Mouse (Mus musculus) kidney, postnatal 0 days (tissue): ENCODE results near the gene Srprb. TPM values are rescaled to one million over a fixed set of nuclear protein-coding genes. Genes with fewer than 3 reads are reported as not detected.

Source experiments
- ATAC-seq: fragments of 200-750 bp; cut with Nextera tagmentation; replicated peaks from 2 replicates; pipeline ENCODE4 v1.8.0; 2017; ENCODE audit warnings: low read depth, moderate number of reproducible peaks, moderate TSS enrichment, moderate library complexity; ENCODE audit not compliant: low FRiP score
- DNase-seq: peaks from one replicate; pipeline ENCODE4 v3.0.0-alpha.2; 2016; ENCODE audit warnings: low spot score
- H3K27ac ChIP-seq: fragments of 300-500 bp; sonication (generic); 2 replicates; pipeline ENCODE4 v1.5.1; 2014; ENCODE audit warnings: mild to moderate bottlenecking
- H3K27me3 ChIP-seq: fragments of 300-500 bp; sonication (generic); 2 replicates; pipeline ENCODE4 v1.6.1; 2014; ENCODE audit warnings: low read length, mixed read lengths; ENCODE audit not compliant: insufficient read depth
- H3K36me3 ChIP-seq: fragments of 300-500 bp; sonication (generic); 2 replicates; pipeline ENCODE4 v1.6.1; 2014; ENCODE audit warnings: low read length, mixed read lengths; ENCODE audit not compliant: insufficient read depth
- H3K4me1 ChIP-seq: fragments of 300-500 bp; sonication (generic); replicated peaks from 2 replicates; pipeline ENCODE4 v1.6.1; 2014; ENCODE audit warnings: antibody characterized with exemption, low read length, mixed read lengths; ENCODE audit not compliant: insufficient read depth
- H3K4me2 ChIP-seq: fragments of 300-500 bp; sonication (generic); 2 replicates; pipeline ENCODE4 v1.6.1; 2014; ENCODE audit warnings: mild to moderate bottlenecking, low read length, moderate library complexity, mixed read lengths
- H3K4me3 ChIP-seq: fragments of 300-500 bp; sonication (generic); replicated peaks from 2 replicates; pipeline ENCODE4 v1.5.1; 2014; ENCODE audit warnings: low read depth, low read length
- H3K9ac ChIP-seq: fragments of 300-500 bp; sonication (generic); 2 replicates; pipeline ENCODE4 v1.6.1; 2014; ENCODE audit warnings: low read depth, low read length
- H3K9me3 ChIP-seq: fragments of 300-500 bp; sonication (generic); replicated peaks from 2 replicates; pipeline ENCODE4 v1.6.1; 2016; ENCODE audit warnings: low read length, inconsistent platforms, mixed read lengths
- CTCF ChIP-seq: IDR thresholded peaks from 2 replicates; pipeline ENCODE4 v1.5.1; 2016; ENCODE audit warnings: antibody characterized with exemption, low read depth, mild to moderate bottlenecking, moderate library complexity
- WGBS: fragments of 180-500 bp; shearing (Covaris S2); extraction: QIAGEN DNeasy Blood & Tissue Kit; methylation state at CpG from one replicate; pipeline ENCODE4 v1.1.7; 2014; 5-methylcytosine and 5-hydroxymethylcytosine counted together
- polyA plus RNA-seq: library from polyadenylated mRNA; unstranded; fragments of >200 nt; fragmentation: Nextera tagmentation; extraction: Ambion mirVana; gene quantifications from 2 replicates; pipeline ENCODE4 v1.2.1, GENCODE M21; 2015

Gene Srprb
- polyA plus RNA-seq, 1 experiment from 2014 or later, result 46.2 TPM

- Histone ChIP-seq H3K9me3 (no peaks in the 10 kb centered on the region), H3K36me3 (no peaks in the 10 kb centered on the region), H3K9ac (no peak overlapping the region), H3K4me3 (no peak overlapping the region), H3K4me1 (no peaks in the 10 kb centered on the region), H3K27me3 (no peaks in the 10 kb centered on the region), H3K27ac (no peak overlapping the region), H3K4me2 (no peak overlapping the region)
- WGBS, result 77% methylated on average over 13 of the region's 13 CpGs
- ATAC-seq (no peak), DNase-seq (no peak)
- TF ChIP-seq CTCF, result no peak
Observed at GRCm38 (mm10) chr9:103228370-103229003, 26.6 kb upstream of the Srprb start.

DNA sequence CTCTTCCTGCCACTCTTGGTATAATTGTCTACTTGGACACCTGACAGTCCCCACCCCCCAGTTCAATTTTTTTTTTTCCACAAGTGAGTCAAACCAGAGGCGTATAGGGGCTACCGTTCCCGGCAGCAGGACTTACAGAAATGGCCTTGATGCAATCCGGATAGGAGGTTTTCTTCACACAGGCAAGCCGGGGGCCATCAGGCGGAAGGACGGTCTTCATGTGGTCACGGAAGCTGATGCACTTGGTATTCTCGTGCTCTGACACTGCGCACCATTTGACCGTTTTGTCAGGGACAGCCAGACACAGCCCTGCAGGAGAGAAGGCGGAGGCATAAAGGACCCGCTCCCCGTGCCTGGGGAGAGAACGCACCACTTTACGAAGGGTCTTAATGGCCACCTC, 25.8 kb upstream of the Srprb start:
- H3K36me3 ChIP-seq, result no peaks in the 10 kb centered on the region
- H3K4me1 ChIP-seq, result no peaks in the 10 kb centered on the region
- H3K4me2 ChIP-seq, result no peak overlapping the region
- WGBS, result 90% methylated on average over 16 of the region's 16 CpGs
- no peak for ATAC-seq
- H3K9me3 ChIP-seq, result no peaks in the 10 kb centered on the region
- DNase-seq, result no peak
- H3K27ac ChIP-seq, result no peak overlapping the region
- TF ChIP-seq CTCF, result no peak
- no peak overlapping the region for H3K9ac ChIP-seq
- H3K4me3 ChIP-seq, result no peak overlapping the region
- H3K27me3 ChIP-seq, result no peaks in the 10 kb centered on the region

DNA sequence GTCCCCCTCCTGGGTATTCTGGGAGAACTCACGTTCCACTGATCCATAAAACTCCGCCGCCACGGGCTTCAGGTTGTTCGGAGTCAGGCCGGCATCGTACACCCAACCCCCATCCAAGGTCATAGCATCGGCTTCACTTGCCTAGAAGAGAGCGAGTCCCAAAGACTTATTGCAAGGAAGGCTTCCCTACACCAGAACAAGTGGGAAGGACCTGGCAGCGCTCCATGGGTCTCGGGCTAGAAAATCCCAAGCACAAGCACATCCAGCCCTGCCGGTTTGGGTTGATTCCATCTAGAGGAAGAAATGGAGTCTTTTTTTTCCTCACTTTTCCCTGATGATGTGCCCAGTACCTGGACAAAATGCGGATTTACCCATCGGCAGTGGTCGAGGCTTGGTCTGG, 24.9 kb upstream of the Srprb start:
- DNase-seq (no peak), ATAC-seq (no peak)
- no peaks in the 10 kb centered on the region for H3K4me1 ChIP-seq
- no peak overlapping the region for H3K4me2 ChIP-seq
- H3K27ac ChIP-seq, result no peak overlapping the region
- H3K36me3 ChIP-seq, result no peaks in the 10 kb centered on the region
- H3K4me3 ChIP-seq, result no peak overlapping the region
- WGBS, result 80% methylated on average over 15 of the region's 15 CpGs
- H3K9ac ChIP-seq, result no peak overlapping the region
- no peaks in the 10 kb centered on the region for H3K27me3 ChIP-seq
- TF ChIP-seq CTCF, result no peak
- H3K9me3 ChIP-seq, result no peaks in the 10 kb centered on the region

DNA sequence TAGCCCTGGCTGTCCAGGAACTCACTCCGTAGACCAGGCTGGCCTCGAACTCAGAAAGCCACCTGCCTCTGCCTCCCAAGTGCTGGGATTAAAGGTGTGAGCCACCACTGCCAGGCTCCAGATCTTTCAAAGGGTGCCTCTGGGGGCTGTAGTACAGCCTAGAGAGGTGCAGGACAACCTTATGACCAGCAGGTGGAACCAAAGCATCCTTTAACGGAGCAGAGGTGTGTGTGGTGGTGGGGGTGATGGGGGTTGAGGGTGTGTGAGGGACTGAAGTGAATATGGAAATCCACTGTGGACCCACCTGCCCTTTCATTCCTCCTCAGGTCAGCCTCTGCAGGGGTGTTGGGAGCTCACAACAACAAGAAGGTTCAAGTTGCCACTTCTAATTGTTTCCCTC, 23.5 kb upstream of the Srprb start:
- ATAC-seq (0 out of 2 replicates have a peak, but pooled peaks have one; percentile 31), DNase-seq (peak; percentile 25)
- no peak overlapping the region for H3K27ac ChIP-seq

GRCm38 (mm10) chr9:103224721-103225120, 22.8 kb upstream of the Srprb start:
- Histone ChIP-seq H3K36me3 (no peaks in the 10 kb centered on the region), H3K27me3 (no peaks in the 10 kb centered on the region), H3K27ac (no peak overlapping the region), H3K4me2 (no peak overlapping the region), H3K9me3 (no peaks in the 10 kb centered on the region), H3K4me1 (no peaks in the 10 kb centered on the region), H3K9ac (no peak overlapping the region), H3K4me3 (no peak overlapping the region)
- no peak for ATAC-seq
- WGBS, result 96% methylated on average over 7 of the region's 7 CpGs
- no peak for TF ChIP-seq CTCF
- no peak for DNase-seq

More for the DNA sequence above, 23.5 kb upstream of the Srprb start:
- H3K4me3 ChIP-seq, result no peak overlapping the region
- no peaks in the 10 kb centered on the region for H3K4me1 ChIP-seq
- no peaks in the 10 kb centered on the region for H3K9me3 ChIP-seq
- H3K9ac ChIP-seq, result no peak overlapping the region
- H3K27me3 ChIP-seq, result no peaks in the 10 kb centered on the region
- H3K36me3 ChIP-seq, result no peaks in the 10 kb centered on the region
- 72% methylated on average over 3 of the region's 3 CpGs for WGBS
- peak; percentile 70 for TF ChIP-seq CTCF
- H3K4me2 ChIP-seq, result no peak overlapping the region

GRCm38 (mm10) chr9:103214281-103214680, 12.3 kb upstream of the Srprb start:
- no peak for TF ChIP-seq CTCF
- no peak overlapping the region for H3K4me3 ChIP-seq
- H3K36me3 ChIP-seq, result no peaks in the 10 kb centered on the region
- H3K27me3 ChIP-seq, result no peaks in the 10 kb centered on the region
- H3K9ac ChIP-seq, result no peak overlapping the region
- H3K4me1 ChIP-seq, result no peaks in the 10 kb centered on the region
- no peak overlapping the region for H3K27ac ChIP-seq
- WGBS, result 55% methylated on average over 6 of the region's 6 CpGs
- ATAC-seq, result no peak
- H3K9me3 ChIP-seq, result no peaks in the 10 kb centered on the region
- DNase-seq, result no peak
- no peak overlapping the region for H3K4me2 ChIP-seq

DNA sequence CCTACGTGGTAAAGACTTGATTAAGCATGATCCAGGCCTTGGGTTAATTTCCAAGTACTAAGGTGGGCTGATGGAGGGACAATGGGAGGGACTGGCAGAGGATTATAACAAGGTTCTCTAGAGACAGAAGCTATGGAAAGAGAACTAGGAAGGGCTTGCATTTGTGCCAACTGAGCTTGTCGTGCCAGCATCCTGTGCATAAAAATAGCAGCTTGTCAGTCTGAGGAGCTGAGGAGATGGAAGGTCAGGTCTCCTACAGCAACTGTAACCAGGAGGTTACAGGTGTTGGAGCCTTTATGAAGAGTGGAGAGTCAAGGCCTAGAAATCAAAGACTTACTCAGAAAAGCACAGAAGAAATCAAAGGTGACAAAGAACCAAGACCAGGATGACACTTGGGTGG, 11.7 kb upstream of the Srprb start:
- no peaks in the 10 kb centered on the region for H3K36me3 ChIP-seq
- H3K27ac ChIP-seq, result no peak overlapping the region
- ATAC-seq, result no peak
- no peaks in the 10 kb centered on the region for H3K27me3 ChIP-seq
- H3K9ac ChIP-seq, result no peak overlapping the region
- 67% methylated on average over 2 of the region's 2 CpGs for WGBS
- H3K4me1 ChIP-seq, result no peaks in the 10 kb centered on the region
- no peak for TF ChIP-seq CTCF
- H3K4me2 ChIP-seq, result no peak overlapping the region
- H3K4me3 ChIP-seq, result no peak overlapping the region
- DNase-seq, result no peak
- no peaks in the 10 kb centered on the region for H3K9me3 ChIP-seq
